ENCODE assay signal across 8 mouse cellular contexts in the genomic region with DNA sequence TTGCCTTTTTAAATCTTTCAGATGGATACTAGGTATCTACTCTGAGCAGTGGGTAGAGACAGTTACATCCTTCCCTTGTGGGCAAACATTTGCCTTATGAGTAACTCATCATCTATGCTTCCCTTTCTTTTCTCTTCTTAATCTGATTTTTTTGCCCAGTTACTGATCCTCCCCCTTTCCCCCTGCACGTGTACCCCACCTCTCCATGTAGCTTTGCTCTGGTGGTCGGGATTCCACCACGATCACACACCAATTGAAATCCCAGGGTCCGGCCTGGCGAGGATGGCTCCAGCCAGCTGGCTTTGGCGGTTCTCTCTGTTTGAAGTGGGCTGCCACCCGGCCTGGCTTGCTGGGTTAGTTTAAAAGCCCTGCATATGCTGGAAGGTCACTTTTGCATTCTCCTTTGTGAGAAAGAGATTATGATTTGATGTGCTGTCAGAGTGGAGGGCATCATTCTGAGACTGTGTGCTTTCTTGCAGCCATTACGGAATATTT. TPM values are rescaled to one million over a fixed set of nuclear protein-coding genes. Genes with fewer than 3 reads are reported as not detected.
DNase-seq lines count a peak whose midpoint lies in the region; ATAC-seq lines count a peak whose summit lies in the region.

No protein-coding gene starts in this region.

- H3K27me3 ChIP-seq in hindbrain, embryonic 12.5 days: no peaks in the 10 kb centered on the region

- WGBS in hindbrain, embryonic 12.5 days: 11% methylated on average over 8 of the region's 8 CpGs

- no peak for ATAC-seq in hindbrain, embryonic 12.5 days (ENCODE audit: low FRiP score)

- H3K9ac ChIP-seq in hindbrain, embryonic 12.5 days: peak overlapping the region; percentile 89

- H3K9me3 ChIP-seq in hindbrain, embryonic 12.5 days (replicated peaks): no peaks in the 10 kb centered on the region

- peak; percentile 36 for DNase-seq in adrenal gland, postnatal 10 days
- DNase-seq in adrenal gland, postnatal 4 days (ENCODE audit: low spot score in 2 of 2): no peak
- DNase-seq in right cerebral cortex, postnatal 10 days (ENCODE audit: low spot score in 2 of 2): peak; percentile 48
- DNase-seq in right cerebral cortex, postnatal 36 days (ENCODE audit: low spot score in 2 of 2): no peak
- DNase-seq in lung, postnatal 25 days (ENCODE audit: low spot score): peak; percentile 16
- DNase-seq in testis, postnatal 14 days (ENCODE audit: low spot score): peak; percentile 29
- DNase-seq in thymus, postnatal 4 days: no peak

- peak overlapping the region; percentile 68 for H3K4me2 ChIP-seq in hindbrain, embryonic 12.5 days (replicated peaks)

- H3K4me1 ChIP-seq in hindbrain, embryonic 12.5 days: peaks cover 12% of the 10 kb centered on the region

- H3K36me3 ChIP-seq in hindbrain, embryonic 12.5 days: peaks cover 20% of the 10 kb centered on the region

- peak overlapping the region; percentile 68 for H3K4me3 ChIP-seq in hindbrain, embryonic 12.5 days

- peak overlapping the region; percentile 99 for H3K27ac ChIP-seq in hindbrain, embryonic 12.5 days

RNA-seq across cellular contexts. Expression of a gene that starts 17.2 kb away (rescaled TPM):
- total RNA-seq in adrenal gland, postnatal 10 days (2021): 10 to 100 TPM; 22.1 to 30.2 TPM
- total RNA-seq in adrenal gland, postnatal 4 days (2021): 10 to 100 TPM; 37.8 to 39.9 TPM
- polyA plus RNA-seq in hindbrain, embryonic 12.5 days (2016; fragmentation: Nextera tagmentation; extraction: Ambion mirVana): 40.0 and 40.5 TPM in 2 replicates

Comparison
In these comparisons a context has a peak if more than half of its experiments do, and no peak if none do; other contexts are left out.
1. DNase-seq: peak in adrenal gland, postnatal 10 days (single experiment), right cerebral cortex, postnatal 10 days (2 of 2), lung, postnatal 25 days (single experiment) and testis, postnatal 14 days (single experiment); none in adrenal gland, postnatal 4 days (0 of 2), right cerebral cortex, postnatal 36 days (0 of 2) and thymus, postnatal 4 days (single experiment).